Mouse (Mus musculus): ENCODE data around the gene Acvr1b.

The Acvr1b gene

GRCm38 (mm10) chr15:101253886-101254795 lies 80.3 kb downstream of the Acvr1b start, which contains the start of gene Nr4a1:
Gene Nr4a1 (plus strand): TSS chr15:101254269.
- peak; percentile 88 to 92 for DNase-seq

- DNase-seq, result no peak
Measured at GRCm38 (mm10) chr15:101255842-101256462, 82.1 kb downstream of the Acvr1b start.

- DNase-seq, result no peak
Measured at GRCm38 (mm10) chr15:101256463-101257206, 82.8 kb downstream of the Acvr1b start.

- DNase-seq, result no peak
Measured at GRCm38 (mm10) chr15:101258420-101258819, 84.6 kb downstream of the Acvr1b start.

DNA sequence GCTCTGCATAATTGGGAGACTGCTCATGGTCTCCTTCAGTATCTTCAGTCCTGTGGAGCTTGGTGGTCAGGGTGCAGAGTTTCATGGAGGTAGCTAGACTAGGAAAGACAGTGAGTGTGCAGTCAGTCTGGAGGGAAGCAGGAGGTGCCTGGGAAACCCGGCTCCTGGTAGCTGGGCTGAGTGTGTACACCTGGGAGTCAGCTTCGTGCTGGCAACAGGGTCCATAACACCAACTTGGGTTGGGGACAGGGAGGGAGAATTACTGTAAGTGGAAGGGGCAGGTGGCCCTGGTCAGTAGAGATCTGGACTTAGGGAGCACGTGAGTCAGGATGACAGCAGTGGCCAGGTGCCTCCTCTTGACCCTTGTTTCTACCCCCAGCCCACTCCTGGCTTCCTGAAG lies 86.1 kb downstream of the Acvr1b start:
- no peak for DNase-seq

DNA sequence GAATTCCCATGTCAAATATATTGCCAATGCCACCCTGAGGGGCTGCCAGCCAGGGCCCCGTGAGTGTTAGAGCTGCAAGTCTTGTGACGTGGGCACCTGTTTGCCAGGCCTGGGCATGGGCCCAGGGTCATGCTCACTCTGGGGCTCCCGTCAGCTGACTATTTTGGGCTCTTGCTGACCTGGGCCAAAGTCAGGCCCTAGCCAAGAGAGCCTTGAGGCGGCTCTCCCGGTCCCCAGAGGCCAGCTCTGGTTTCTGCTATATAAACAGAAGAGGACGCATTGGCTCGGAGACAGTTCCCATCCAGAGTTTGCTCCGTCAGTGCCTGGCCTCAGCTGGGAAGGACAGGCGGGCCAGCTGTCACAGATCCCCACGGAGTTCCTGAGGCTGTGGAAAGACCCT lies 86.5 kb downstream of the Acvr1b start:
- peak; percentile 71 to 77 for DNase-seq

- DNase-seq, result no peak
Measured at GRCm38 (mm10) chr15:101260874-101261622, 87.2 kb downstream of the Acvr1b start.

DNA sequence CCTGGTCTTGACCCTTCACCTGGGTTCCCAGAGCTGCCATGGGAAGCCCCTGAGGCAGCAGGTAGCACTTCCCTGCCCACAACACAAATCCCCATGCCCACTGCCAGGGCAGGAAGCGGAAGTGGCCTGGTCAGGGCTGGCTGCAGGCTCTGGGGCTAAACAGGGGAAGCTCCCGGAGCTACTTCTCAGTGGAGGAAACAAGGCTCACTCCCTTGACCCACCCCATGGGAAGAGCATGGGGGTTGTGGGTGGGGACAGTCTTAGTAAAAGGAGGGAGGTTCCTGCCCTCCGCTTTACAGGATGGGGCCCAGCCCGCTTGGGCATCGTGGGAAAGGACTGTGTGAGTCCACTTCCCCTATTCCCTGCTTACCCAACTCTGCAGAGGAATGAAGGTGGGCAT lies 88.6 kb downstream of the Acvr1b start:
- DNase-seq, result peak; percentile 67 to 68
